15 mouse cellular contexts compared by ENCODE assay signal in genomic region chr6:90725526-90725925, GRCm38 (mm10).
DNase-seq lines count a peak whose midpoint lies in the region; ATAC-seq and TF ChIP-seq lines count a peak whose summit lies in the region.
"Had no signal": no experiment of that assay in that cellular context is flagged by ENCODE, and none has a peak within 500 bp of the region (broad histone marks: within the 10 kb centered on the region; RNA-seq: fewer than 3 reads in every experiment).

No protein-coding gene starts in this region.

- 0 out of 2 replicates have a peak overlapping the region, but pooled peaks have one; percentile 5 for H3K27ac ChIP-seq in heart, embryonic 13.5 days (replicated peaks)
- peak overlapping the region; percentile 41; the same call in 1 of the 2 replicates for H3K27ac ChIP-seq in hindbrain, embryonic 12.5 days
- H3K27ac ChIP-seq in midbrain, embryonic 14.5 days (replicated peaks; ENCODE audit: low read depth, low read length) = peak overlapping the region; percentile 22; the same call in 1 of the 2 replicates
- H3K27ac ChIP-seq: macrophage had no signal

- no peaks in the 10 kb centered on the region for H3K27me3 ChIP-seq in heart, embryonic 13.5 days (replicated peaks)
- no peaks in the 10 kb centered on the region for H3K27me3 ChIP-seq in hindbrain, embryonic 12.5 days
- no peaks in the 10 kb centered on the region for H3K27me3 ChIP-seq in midbrain, embryonic 14.5 days (ENCODE audit: control insufficient read depth, insufficient read depth, low read length)
- H3K27me3 ChIP-seq: heart, embryonic 12.5 days had no signal

- no peaks in the 10 kb centered on the region for H3K36me3 ChIP-seq in heart, embryonic 13.5 days
- H3K36me3 ChIP-seq in hindbrain, embryonic 12.5 days = no peaks in the 10 kb centered on the region
- no peaks in the 10 kb centered on the region for H3K36me3 ChIP-seq in midbrain, embryonic 14.5 days (ENCODE audit: control insufficient read depth, insufficient read depth, low read length)
- H3K36me3 ChIP-seq: heart, embryonic 12.5 days had no signal

- DNase-seq in heart, postnatal 14 days = no peak
- peak; percentile 68 for DNase-seq in brain, embryonic 14.5 days (ENCODE audit: low read depth)
- DNase-seq in midbrain, embryonic 14.5 days = peak; percentile 69
- no peak for DNase-seq in lung, postnatal 14 days
- DNase-seq in right cerebral cortex, postnatal 36 days (ENCODE audit: low spot score in 2 of 2) = no peak
- DNase-seq: adrenal gland, adult 8-10 months; cerebellum, adult 8-10 months; embryo, embryonic 11 days; kidney, adult 8-10 months; lung, adult 18-20 months; right cerebral cortex, postnatal 4 days had no signal

- no peaks in the 10 kb centered on the region for H3K9me3 ChIP-seq in heart, embryonic 13.5 days
- H3K9me3 ChIP-seq in hindbrain, embryonic 12.5 days (replicated peaks) = no peaks in the 10 kb centered on the region
- H3K9me3 ChIP-seq in midbrain, embryonic 14.5 days (ENCODE audit: control insufficient read depth, low read length) = no peaks in the 10 kb centered on the region
- H3K9me3 ChIP-seq: heart, embryonic 12.5 days had no signal

- no peak for TF ChIP-seq POLR2A in brain, embryonic 14.5 days (IDR thresholded peaks at IDR 0.05; ENCODE audit: borderline replicate concordance, extremely low read depth, insufficient read depth, insufficient read length, poor library complexity, severe bottlenecking)

- peaks cover 68% of the 10 kb centered on the region for H3K4me1 ChIP-seq in heart, embryonic 13.5 days
- peaks cover 60% of the 10 kb centered on the region for H3K4me1 ChIP-seq in hindbrain, embryonic 12.5 days
- H3K4me1 ChIP-seq in midbrain, embryonic 14.5 days (ENCODE audit: control insufficient read depth, insufficient read depth, low read length) = peaks cover 29% of the 10 kb centered on the region

- no peak overlapping the region for H3K4me2 ChIP-seq in heart, embryonic 13.5 days
- H3K4me2 ChIP-seq in hindbrain, embryonic 12.5 days (replicated peaks) = no peak overlapping the region
- H3K4me2 ChIP-seq in midbrain, embryonic 14.5 days (ENCODE audit: low read length) = no peak overlapping the region
- H3K4me2 ChIP-seq: heart, embryonic 12.5 days had no signal

- peak overlapping the region; percentile 2 for H3K9ac ChIP-seq in heart, embryonic 13.5 days
- H3K9ac ChIP-seq in hindbrain, embryonic 12.5 days = no peak overlapping the region
- H3K9ac ChIP-seq in midbrain, embryonic 14.5 days (replicated peaks; ENCODE audit: low read length) = no peak overlapping the region
- H3K9ac ChIP-seq: heart, embryonic 12.5 days had no signal

- ATAC-seq in heart, embryonic 13.5 days (ENCODE audit: extremely low read depth, insufficient number of reproducible peaks, low FRiP score, low TSS enrichment) = no peak
- ATAC-seq in hindbrain, embryonic 12.5 days (ENCODE audit: low FRiP score) = peak; percentile 24; the same call in 1 of the 2 replicates
- peak; percentile 6; the same call in 1 of the 2 replicates for ATAC-seq in midbrain, embryonic 14.5 days (ENCODE audit: low FRiP score, low TSS enrichment)

- TF ChIP-seq CTCF in brain, embryonic 14.5 days (IDR thresholded peaks at IDR 0.05; ENCODE audit: borderline replicate concordance, extremely low read depth, insufficient read depth, insufficient read length) = no peak

- 48% methylated on average over 1 of the region's 1 CpGs for WGBS in heart, embryonic 13.5 days
- 72% methylated on average over 1 of the region's 1 CpGs for WGBS in hindbrain, embryonic 12.5 days
- 50% methylated on average over 1 of the region's 1 CpGs for WGBS in midbrain, embryonic 14.5 days

- intact Hi-C loops in heart, postnatal 14 days (cut with DNase I) = loop anchor here (10.0 kb wide), 1 partner anchor 261 kb away; the partner anchor contains the start of gene Klf15

- no peak overlapping the region for H3K4me3 ChIP-seq in heart, embryonic 13.5 days
- no peak overlapping the region for H3K4me3 ChIP-seq in hindbrain, embryonic 12.5 days
- no peak overlapping the region for H3K4me3 ChIP-seq in midbrain, embryonic 14.5 days (replicated peaks; ENCODE audit: low read depth, low read length)
- H3K4me3 ChIP-seq: heart, embryonic 12.5 days had no signal

Comparison
In these comparisons a context has a peak if more than half of its experiments do, and no peak if none do; other contexts are left out.
1. DNase-seq: peak in brain, embryonic 14.5 days (single experiment) and midbrain, embryonic 14.5 days (single experiment); none in heart, postnatal 14 days (0 of 2), lung, postnatal 14 days (single experiment) and right cerebral cortex, postnatal 36 days (0 of 2).
2. Peak in every context shown above with its lines, with median percentiles within 50 percentile points of each other: H3K27ac ChIP-seq.